Mouse (Mus musculus) ES-E14 (cell line): ENCODE results near the gene 9530003J23Rik. TPM values are rescaled to one million over a fixed set of nuclear protein-coding genes. Genes with fewer than 3 reads are reported as not detected.
"Not testable (repeated sequence)": the region's sequence is repeated elsewhere in the genome, so short reads cannot be mapped to it uniquely, and the experiment has no call there.

ENCODE experiments used
- DNase-seq: peaks from one replicate; pipeline ENCODE4 v3.0.0-alpha.2; 2013; ENCODE audit warnings: low read depth, low spot score
- H3K27ac ChIP-seq: 2 replicates; pipeline ENCODE4 v1.5.1; 2012; ENCODE audit warnings: low read depth, mild to moderate bottlenecking, low read length, moderate library complexity, mixed read lengths; ENCODE audit not compliant: poor library complexity, insufficient read depth, severe bottlenecking
- H3K36me3 ChIP-seq: 2 replicates; pipeline ENCODE4 v1.6.1; 2012; ENCODE audit warnings: mild to moderate bottlenecking, low read length, moderate library complexity, mixed read lengths; ENCODE audit not compliant: control insufficient read depth, poor library complexity, insufficient read depth, severe bottlenecking
- H3K4me1 ChIP-seq, 2 experiments: fragments of 150-350 bp in 1 of 2; sonication (generic) in 1 of 2; 2 replicates each; pipeline ENCODE4 v1.6.1; 2012; ENCODE audit warnings: low read length in 2 of 2, mild to moderate bottlenecking in 1 of 2, mixed read lengths in 1 of 2; ENCODE audit not compliant: control insufficient read depth in 2 of 2, insufficient read depth in 2 of 2, poor library complexity in 1 of 2
- H3K4me3 ChIP-seq, 2 experiments: fragments of 150-350 bp in 1 of 2; sonication (generic) in 1 of 2; 2 replicates each; pipeline ENCODE4 v1.5.1; 2012; ENCODE audit warnings: low read length in 2 of 2, low read depth in 1 of 2, mild to moderate bottlenecking in 1 of 2, mixed read lengths in 1 of 2; ENCODE audit not compliant: insufficient read depth in 1 of 2, poor library complexity in 1 of 2, severe bottlenecking in 1 of 2
- H3K9ac ChIP-seq: 2 replicates; pipeline ENCODE4 v1.6.1; 2012; ENCODE audit warnings: low read depth, mild to moderate bottlenecking, low read length, mixed read lengths; ENCODE audit not compliant: poor library complexity, insufficient read depth, severe bottlenecking
- H3K9me3 ChIP-seq: fragments of 150-350 bp; sonication (generic); 2 replicates; pipeline ENCODE4 v1.6.1; 2012; ENCODE audit warnings: low read depth, mild to moderate bottlenecking, low read length; ENCODE audit not compliant: control insufficient read depth, insufficient read depth
- CHD2 ChIP-seq: IDR thresholded peaks from 2 replicates; pipeline ENCODE4 v1.6.1; 2014; ENCODE audit warnings: mild to moderate bottlenecking, low read depth, low read length, inconsistent platforms
- HCFC1 ChIP-seq: IDR thresholded peaks from 2 replicates; pipeline ENCODE4 v1.6.1; 2012; ENCODE audit warnings: low read length, inconsistent platforms, borderline replicate concordance; ENCODE audit not compliant: insufficient read depth
- MAFK ChIP-seq: IDR thresholded peaks from 2 replicates; pipeline ENCODE4 v1.6.1; 2014; ENCODE audit warnings: mild to moderate bottlenecking, low read depth, low read length, inconsistent platforms; ENCODE audit not compliant: insufficient read depth
- ZC3H11A ChIP-seq: IDR thresholded peaks from 2 replicates; pipeline ENCODE4 v1.6.1; 2012; ENCODE audit warnings: low read depth, mild to moderate bottlenecking, inconsistent platforms, low read length, borderline replicate concordance
- ZNF384 ChIP-seq: IDR thresholded peaks from 2 replicates; pipeline ENCODE4 v1.6.1; 2012; ENCODE audit warnings: low read depth, low read length, inconsistent platforms
- in situ Hi-C, 2 experiments: fragments of 600-800 bp; cut with MboI; formaldehyde crosslinking; loops; one replicate each; pipeline ENCODE4 v1.15.1; 2025; ENCODE audit warnings: low sequenced_read_pairs in 2 of 2, inconsistent platforms in 1 of 2; ENCODE audit not compliant: unreplicated experiment in 2 of 2
- total RNA-seq: library from RNA; depleted of rRNA; stranded (reverse); fragments of 300-350 nt; gene quantifications from 2 replicates; pipeline ENCODE4 v1.2.3, GENCODE M21; 2012

9530003J23Rik gene
- total RNA-seq, 1 experiment = not detected

- H3K9me3 ChIP-seq = no peaks in the 10 kb centered on the region
- no peaks in the 10 kb centered on the region for H3K36me3 ChIP-seq
- no peak overlapping the region for H3K4me3 ChIP-seq
- no peak overlapping the region for H3K9ac ChIP-seq
- TF ChIP-seq CHD2 (no peak), HCFC1 (no peak), ZC3H11A (no peak), MAFK (no peak), ZNF384 (no peak)
- no peak for DNase-seq
- in situ Hi-C loops = no loop called here
- no peaks in the 10 kb centered on the region for H3K4me1 ChIP-seq
- H3K27ac ChIP-seq = no peak overlapping the region
These were observed 46.3 kb upstream of the 9530003J23Rik start for GRCm38 (mm10) chr10:117284578-117285520.

DNA sequence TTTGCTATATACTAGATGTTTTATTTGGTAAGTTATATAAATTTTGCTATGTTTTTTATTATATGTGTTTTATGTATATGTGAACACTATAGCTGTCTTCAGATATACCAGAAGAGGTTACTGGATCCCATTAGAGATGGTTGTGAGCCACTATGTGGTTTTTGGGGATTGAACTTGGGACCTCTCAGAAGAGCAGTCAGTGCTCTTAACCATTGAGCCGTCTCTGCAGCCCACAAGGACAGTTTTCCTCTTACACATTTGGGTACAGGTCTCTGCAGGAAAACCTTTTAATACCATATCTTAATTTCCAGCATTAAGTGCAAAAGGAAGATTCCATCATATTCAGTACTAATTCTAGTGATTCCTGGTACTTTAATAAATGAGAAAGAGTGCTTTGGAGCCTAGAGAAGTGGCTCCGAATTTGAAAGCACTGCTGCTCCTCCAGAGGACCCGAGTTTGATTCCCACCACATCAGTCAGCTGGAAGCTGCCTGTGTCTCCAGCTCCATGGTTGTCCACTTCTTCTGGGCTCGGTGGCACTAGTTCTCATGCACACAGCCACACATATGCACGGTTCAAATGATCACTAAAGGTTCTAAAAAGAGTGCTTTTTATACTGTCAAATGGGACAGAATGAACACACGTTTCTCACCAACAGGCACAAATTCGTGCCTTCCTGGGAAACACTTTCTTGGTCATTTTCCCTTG is 45.5 kb upstream of the 9530003J23Rik start:
- H3K4me3 ChIP-seq = no peak overlapping the region
- no peak overlapping the region for H3K27ac ChIP-seq
- no peaks in the 10 kb centered on the region for H3K4me1 ChIP-seq
- in situ Hi-C loops = no loop called here
- H3K9me3 ChIP-seq = no peaks in the 10 kb centered on the region
- no peak for DNase-seq
- H3K9ac ChIP-seq = no peak overlapping the region
- no peaks in the 10 kb centered on the region for H3K36me3 ChIP-seq
- TF ChIP-seq ZNF384 (no peak), ZC3H11A (no peak), MAFK (no peak), HCFC1 (no peak), CHD2 (no peak)

GRCm38 (mm10) chr10:117283196-117283595 is 44.7 kb upstream of the 9530003J23Rik start:
- H3K9me3 ChIP-seq, H3K4me1 ChIP-seq, H3K9ac ChIP-seq, H3K36me3 ChIP-seq, in situ Hi-C loops, DNase-seq, H3K27ac ChIP-seq, H3K4me3 ChIP-seq: not testable (repeated sequence)

DNA sequence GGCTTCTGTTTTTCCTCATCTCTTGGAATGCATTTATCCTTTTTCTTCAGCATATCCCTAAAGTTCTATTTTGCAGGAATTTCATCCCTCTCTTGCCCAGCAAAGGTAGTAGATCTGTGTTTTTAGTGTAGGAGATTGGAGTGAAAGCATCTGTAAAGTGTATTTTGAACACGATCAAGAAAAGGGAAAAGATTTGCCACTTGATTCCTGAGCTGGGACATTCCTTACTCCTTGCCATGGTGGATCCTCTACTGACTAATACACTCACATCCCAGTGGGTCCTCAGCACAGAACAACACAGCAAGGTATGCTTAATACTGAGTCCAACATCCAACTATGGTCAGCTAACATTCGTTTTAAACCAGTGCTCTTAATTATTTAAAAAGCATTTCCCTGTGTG is 44.0 kb upstream of the 9530003J23Rik start:
- DNase-seq = no peak

More for the DNA sequence above, 44.0 kb upstream of the 9530003J23Rik start:
- TF ChIP-seq MAFK (no peak), CHD2 (no peak), ZNF384 (no peak), HCFC1 (no peak), ZC3H11A (no peak)
- H3K4me1 ChIP-seq = no peaks in the 10 kb centered on the region
- H3K9ac ChIP-seq = no peak overlapping the region
- no peaks in the 10 kb centered on the region for H3K9me3 ChIP-seq
- in situ Hi-C loops = no loop called here
- H3K4me3 ChIP-seq = no peak overlapping the region
- no peaks in the 10 kb centered on the region for H3K36me3 ChIP-seq
- no peak overlapping the region for H3K27ac ChIP-seq
